8 mouse cellular contexts compared by ENCODE assay signal in genomic region chr19:46962841-46963240, GRCm38 (mm10). TPM values are rescaled to one million over a fixed set of nuclear protein-coding genes. Genes with fewer than 3 reads are reported as not detected.
A peak's percentile ranks its signal among the peaks of the same experiment; 100 is the strongest.
DNase-seq lines count a peak whose midpoint lies in the region; ATAC-seq and TF ChIP-seq lines count a peak whose summit lies in the region.

No protein-coding gene starts in this region.

- H3K9ac ChIP-seq in forebrain, embryonic 13.5 days = no peak overlapping the region
- H3K9ac ChIP-seq in limb, embryonic 14.5 days (ENCODE audit: low read depth, low read length, severe bottlenecking) = no peak overlapping the region
- H3K9ac ChIP-seq in stomach, postnatal 0 days (ENCODE audit: low read length) = no peak overlapping the region

- WGBS in forebrain, embryonic 13.5 days = 25% methylated on average over 7 of the region's 7 CpGs
- 19% methylated on average over 7 of the region's 7 CpGs for WGBS in limb, embryonic 14.5 days
- WGBS in stomach, postnatal 0 days = 11% methylated on average over 7 of the region's 7 CpGs

- DNase-seq in limb, embryonic 14.5 days (ENCODE audit: low spot score) = peak; percentile 12
- no peak for DNase-seq in stomach, postnatal 0 days (ENCODE audit: low spot score)
- DNase-seq in B cell, adult 2 months = no peak
- no peak for DNase-seq in ovary, postnatal 36 days (ENCODE audit: low spot score)

- H3K4me3 ChIP-seq in megakaryocyte, embryonic 14.5 days (replicated peaks) = peak overlapping the region; percentile 94
- H3K4me3 ChIP-seq in forebrain, embryonic 13.5 days = peak overlapping the region; percentile 72; the same call in 1 of the 2 replicates
- H3K4me3 ChIP-seq in limb, embryonic 14.5 days (replicated peaks; ENCODE audit: low read length) = peak overlapping the region; percentile 80
- H3K4me3 ChIP-seq in stomach, postnatal 0 days (ENCODE audit: low read depth, low read length) = peak overlapping the region; percentile 78

- no peak for TF ChIP-seq POLR2A in limb, embryonic 14.5 days (IDR thresholded peaks at IDR 0.05; ENCODE audit: borderline replicate concordance, extremely low read depth, insufficient read depth, insufficient read length)

- H3K27me3 ChIP-seq in megakaryocyte, embryonic 14.5 days (replicated peaks) = no peaks in the 10 kb centered on the region
- H3K27me3 ChIP-seq in forebrain, embryonic 13.5 days = no peaks in the 10 kb centered on the region
- no peaks in the 10 kb centered on the region for H3K27me3 ChIP-seq in limb, embryonic 14.5 days (ENCODE audit: control insufficient read depth, insufficient read depth, low read length)
- no peaks in the 10 kb centered on the region for H3K27me3 ChIP-seq in stomach, postnatal 0 days (ENCODE audit: control insufficient read depth, insufficient read depth, low read length)

- TF ChIP-seq CTCF in stomach, postnatal 0 days (IDR thresholded peaks at IDR 0.05; ENCODE audit: low read depth) = no peak

- no peak for TF ChIP-seq EP300 in stomach, postnatal 0 days (optimal IDR thresholded peaks at IDR 0.05)

- peaks cover 66% of the 10 kb centered on the region for H3K4me1 ChIP-seq in megakaryocyte, embryonic 14.5 days
- H3K4me1 ChIP-seq in forebrain, embryonic 13.5 days = peaks cover 36% of the 10 kb centered on the region
- peaks cover 24% of the 10 kb centered on the region for H3K4me1 ChIP-seq in limb, embryonic 14.5 days (ENCODE audit: control insufficient read depth, insufficient read depth, low read length)
- H3K4me1 ChIP-seq in stomach, postnatal 0 days (replicated peaks; ENCODE audit: control insufficient read depth, insufficient read depth) = 0 out of 2 replicates have a peak, but pooled peaks cover 3% of the 10 kb centered on the region

- H3K27ac ChIP-seq in forebrain, embryonic 13.5 days = peak overlapping the region; percentile 97; the same call in 1 of the 2 replicates
- no peak overlapping the region for H3K27ac ChIP-seq in limb, embryonic 14.5 days (replicated peaks; ENCODE audit: low read depth, low read length)
- H3K27ac ChIP-seq in stomach, postnatal 0 days (replicated peaks) = peak overlapping the region; percentile 99

- ATAC-seq in megakaryocyte, adult 5-6 weeks (ENCODE audit: poor library complexity, severe bottlenecking) = no peak
- ATAC-seq in forebrain, embryonic 13.5 days = no peak
- no peak for ATAC-seq in limb, embryonic 14.5 days (ENCODE audit: low FRiP score, low read depth)
- no peak for ATAC-seq in stomach, postnatal 0 days (ENCODE audit: low FRiP score, low TSS enrichment)
- ATAC-seq in megakaryocyte-erythroid progenitor cell, adult 5-6 weeks (replicated peaks; ENCODE audit: low FRiP score, low TSS enrichment, poor library complexity, severe bottlenecking) = no peak

- no peaks in the 10 kb centered on the region for H3K9me3 ChIP-seq in megakaryocyte, embryonic 14.5 days
- no peaks in the 10 kb centered on the region for H3K9me3 ChIP-seq in forebrain, embryonic 13.5 days (replicated peaks)
- H3K9me3 ChIP-seq in limb, embryonic 14.5 days (ENCODE audit: control insufficient read depth, low read length) = no peaks in the 10 kb centered on the region
- no peaks in the 10 kb centered on the region for H3K9me3 ChIP-seq in stomach, postnatal 0 days (ENCODE audit: control insufficient read depth, low read length)

- peaks cover 21% of the 10 kb centered on the region for H3K36me3 ChIP-seq in megakaryocyte, embryonic 14.5 days (replicated peaks; ENCODE audit: low read length)
- no peaks in the 10 kb centered on the region for H3K36me3 ChIP-seq in forebrain, embryonic 13.5 days (ENCODE audit: poor library complexity, severe bottlenecking)
- no peaks in the 10 kb centered on the region; the same call in 1 of the 2 replicates for H3K36me3 ChIP-seq in limb, embryonic 14.5 days (ENCODE audit: control insufficient read depth, insufficient read depth, low read length)
- no peaks in the 10 kb centered on the region for H3K36me3 ChIP-seq in stomach, postnatal 0 days (ENCODE audit: control insufficient read depth, insufficient read depth, low read length)

- peak overlapping the region; percentile 73 for H3K4me2 ChIP-seq in forebrain, embryonic 13.5 days
- H3K4me2 ChIP-seq in limb, embryonic 14.5 days (replicated peaks; ENCODE audit: low read depth, low read length, severe bottlenecking) = peak overlapping the region; percentile 74
- peak overlapping the region; percentile 69 for H3K4me2 ChIP-seq in stomach, postnatal 0 days (replicated peaks; ENCODE audit: low read depth)

RNA-seq across cellular contexts. Expression of gene Ina, which starts 51.7 kb away (rescaled TPM):
- polyA plus RNA-seq in megakaryocyte, embryonic 14.5 days (2012; ENCODE audit: insufficient read depth, low replicate concordance) = 0.13 TPM in 1 of 2 replicates, not detected in the other
- not detected in 2 replicates for total RNA-seq in megakaryocyte, adult 5-6 weeks (2015)
- not detected in 2 replicates for total RNA-seq in megakaryocyte, adult 5-6 weeks (2017)
- 206 and 221 TPM in 2 replicates for polyA plus RNA-seq in forebrain, embryonic 13.5 days (2015; fragmentation: Nextera tagmentation; extraction: Ambion mirVana)
- polyA plus RNA-seq in limb, embryonic 14.5 days (2012; rRNA removed) = 1.2 and 1.3 TPM in 2 replicates
- polyA plus RNA-seq in limb, embryonic 14.5 days (2014; fragmentation: Nextera tagmentation; extraction: Ambion mirVana) = 0.40 and 0.48 TPM in 2 replicates
- 3.5 and 4.2 TPM in 2 replicates for polyA plus RNA-seq in stomach, postnatal 0 days (2015; fragmentation: Nextera tagmentation; extraction: Ambion mirVana)
- 1.1 TPM in 1 of 2 replicates, not detected in the other for total RNA-seq in megakaryocyte-erythroid progenitor cell, adult 5-6 weeks (2014; fragmentation: Nextera tagmentation)
- total RNA-seq in megakaryocyte-erythroid progenitor cell, adult 5-6 weeks (2017) = 0.09 and 0.27 TPM in 2 replicates

RNA-seq across cellular contexts. Expression of gene Nt5c2, which starts 52.1 kb away (rescaled TPM):
- 2.1 and 11.7 TPM in 2 replicates for polyA plus RNA-seq in megakaryocyte, embryonic 14.5 days (2012; ENCODE audit: insufficient read depth, low replicate concordance)
- 32.5 and 36.1 TPM in 2 replicates for total RNA-seq in megakaryocyte, adult 5-6 weeks (2015)
- total RNA-seq in megakaryocyte, adult 5-6 weeks (2017) = 42.1 and 43.6 TPM in 2 replicates
- polyA plus RNA-seq in forebrain, embryonic 13.5 days (2015; fragmentation: Nextera tagmentation; extraction: Ambion mirVana) = 68.8 and 83.9 TPM in 2 replicates
- polyA plus RNA-seq in limb, embryonic 14.5 days (2012; rRNA removed) = 28.2 and 32.9 TPM in 2 replicates
- polyA plus RNA-seq in limb, embryonic 14.5 days (2014; fragmentation: Nextera tagmentation; extraction: Ambion mirVana) = 67.1 and 68.7 TPM in 2 replicates
- polyA plus RNA-seq in stomach, postnatal 0 days (2015; fragmentation: Nextera tagmentation; extraction: Ambion mirVana) = 59.4 and 70.9 TPM in 2 replicates
- 87.1 and 88.5 TPM in 2 replicates for total RNA-seq in megakaryocyte-erythroid progenitor cell, adult 5-6 weeks (2014; fragmentation: Nextera tagmentation)
- total RNA-seq in megakaryocyte-erythroid progenitor cell, adult 5-6 weeks (2017) = 142 and 145 TPM in 2 replicates

Comparison
In these comparisons a context has a peak if more than half of its experiments do, and no peak if none do; other contexts are left out.
1. RNA of gene Ina, which starts 51.7 kb away (polyA plus RNA-seq): 206 to 221 TPM in forebrain, embryonic 13.5 days; 3.5 to 4.2 TPM in stomach, postnatal 0 days, 0.40 to 1.3 TPM in limb, embryonic 14.5 days and 0.13 TPM in megakaryocyte, embryonic 14.5 days; every median in the first group is over 10 times any median in the second.
2. Peak in every context shown above with its lines, with median percentiles within 50 percentile points of each other: H3K4me3 ChIP-seq and H3K4me2 ChIP-seq.